Mouse (Mus musculus): ENCODE data around the gene Cct4.

DNA sequence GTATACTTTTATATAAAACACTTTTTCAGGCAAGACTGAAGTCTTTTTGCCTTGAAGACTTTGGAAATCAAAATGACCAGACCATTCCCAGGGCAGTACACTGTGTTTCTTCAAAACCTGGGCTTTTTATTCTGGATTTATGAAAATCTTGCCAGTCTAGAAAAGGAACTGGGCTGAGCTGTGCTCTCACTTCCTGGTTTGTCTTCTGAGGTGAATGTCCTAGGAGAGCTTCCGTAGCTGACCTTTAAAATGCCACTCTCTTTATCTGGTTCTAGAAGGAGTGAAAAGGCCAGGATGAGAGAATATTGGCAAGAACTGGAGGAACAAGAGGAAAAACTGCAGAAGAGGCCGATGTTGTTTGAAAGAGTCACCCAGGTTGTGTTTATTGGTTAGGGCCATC is 32.8 kb downstream of the Cct4 start:
- TF ChIP-seq CTCF (IDR thresholded peaks at IDR 0.05; ENCODE audit: extremely low read depth, insufficient read length, insufficient replicate concordance, low read depth, low read length), result no peak
- no peak for TF ChIP-seq POLR2A (IDR thresholded peaks at IDR 0.05; ENCODE audit: low read depth, low read length)
